Mouse (Mus musculus) embryonic facial prominence, embryonic 14.5 days (tissue): ENCODE data around the gene Hist1h2bq. TPM values are rescaled to one million over a fixed set of nuclear protein-coding genes. Genes with fewer than 3 reads are reported as not detected.
A peak's percentile ranks its signal among the peaks of the same experiment; 100 is the strongest.
"Not testable (repeated sequence)": the region's sequence is repeated elsewhere in the genome, so short reads cannot be mapped to it uniquely, and the experiment has no call there.

Source experiments
- ATAC-seq: fragments of 200-750 bp; cut with Nextera tagmentation; 2 replicates; pipeline ENCODE4 v1.8.0; 2017; ENCODE audit warnings: low read depth, moderate number of reproducible peaks, moderate TSS enrichment
- DNase-seq: peaks from one replicate; pipeline ENCODE4 v3.0.0-alpha.2; 2015; ENCODE audit warnings: low spot score
- H3K27ac ChIP-seq: fragments of 300-500 bp; sonication (generic); replicated peaks from 2 replicates; pipeline ENCODE4 v1.5.1; 2014; ENCODE audit warnings: low read depth, mild to moderate bottlenecking, low read length, moderate library complexity
- H3K27me3 ChIP-seq: fragments of 300-500 bp; sonication (generic); replicated peaks from 2 replicates; pipeline ENCODE4 v1.6.1; 2014; ENCODE audit warnings: low read length; ENCODE audit not compliant: control insufficient read depth, insufficient read depth
- H3K36me3 ChIP-seq: fragments of 300-500 bp; sonication (generic); 2 replicates; pipeline ENCODE4 v1.6.1; 2014; ENCODE audit warnings: low read length, mixed read lengths; ENCODE audit not compliant: control insufficient read depth, insufficient read depth
- H3K4me1 ChIP-seq: fragments of 300-500 bp; sonication (generic); 2 replicates; pipeline ENCODE4 v1.6.1; 2014; ENCODE audit warnings: antibody characterized with exemption, low read length; ENCODE audit not compliant: control insufficient read depth, insufficient read depth
- H3K4me2 ChIP-seq: fragments of 300-500 bp; sonication (generic); 2 replicates; pipeline ENCODE4 v1.6.1; 2014; ENCODE audit warnings: low read depth, mild to moderate bottlenecking, low read length, moderate library complexity, mixed read lengths
- H3K4me3 ChIP-seq: fragments of 300-500 bp; sonication (generic); 2 replicates; pipeline ENCODE4 v1.5.1; 2014; ENCODE audit warnings: low read depth, mild to moderate bottlenecking, low read length
- H3K9ac ChIP-seq: fragments of 300-500 bp; sonication (generic); 2 replicates; pipeline ENCODE4 v1.6.1; 2014; ENCODE audit warnings: low read depth, mild to moderate bottlenecking, low read length, moderate library complexity, mixed read lengths
- H3K9me3 ChIP-seq: fragments of 300-500 bp; sonication (generic); 2 replicates; pipeline ENCODE4 v1.6.1; 2016; ENCODE audit warnings: low read length; ENCODE audit not compliant: control insufficient read depth
- WGBS: fragments of 180-500 bp; shearing (Covaris S2); extraction: QIAGEN DNeasy Blood & Tissue Kit; methylation state at CpG from one replicate; pipeline ENCODE4 v1.1.7; 2014; 5-methylcytosine and 5-hydroxymethylcytosine counted together
- polyA plus RNA-seq: library from polyadenylated mRNA; unstranded; fragments of >200 nt; fragmentation: Nextera tagmentation; extraction: Ambion mirVana; gene quantifications from 2 replicates; pipeline ENCODE4 v1.2.1, GENCODE M21; 2014

The Hist1h2bq gene
- polyA plus RNA-seq, 1 experiment from 2014 or later: 13.6 TPM

GRCm38 (mm10) chr13:21783734-21784161, 26.2 kb downstream of the Hist1h2bq start:
- ATAC-seq (no peak), DNase-seq (peak; percentile 81)
- peak overlapping the region; percentile 89 for H3K27ac ChIP-seq
- H3K4me2 ChIP-seq: peak overlapping the region; percentile 60
- H3K36me3 ChIP-seq: no peaks in the 10 kb centered on the region
- H3K9ac ChIP-seq: peak overlapping the region; percentile 54
- peak overlapping the region; percentile 44 for H3K4me3 ChIP-seq
- 0% methylated on average over 9 of the region's 9 CpGs for WGBS
- H3K9me3 ChIP-seq: no peaks in the 10 kb centered on the region
- H3K27me3 ChIP-seq: no peaks in the 10 kb centered on the region
- H3K4me1 ChIP-seq: peaks cover 34% of the 10 kb centered on the region

GRCm38 (mm10) chr13:21783255-21783617, 26.8 kb downstream of the Hist1h2bq start, which contains the start of gene Hist1h3i:
TSS of gene Hist1h3i (minus strand) at chr13:21783370.
- Histone ChIP-seq H3K4me3 (peak within 1 kb of the TSS; percentile 44), H3K9ac (peak within 1 kb of the TSS; percentile 71), H3K27me3 (no peaks in the 10 kb centered on the region), H3K36me3 (no peaks in the 10 kb centered on the region), H3K4me1 (peaks cover 34% of the 10 kb centered on the region), H3K27ac (peak within 1 kb of the TSS; percentile 90), H3K9me3 (no peaks in the 10 kb centered on the region), H3K4me2 (peak within 1 kb of the TSS; percentile 60)
- ATAC-seq: peak; percentile 70
- WGBS: under 1% methylated on average over 13 of the region's 20 CpGs
- peak; percentile 97 for DNase-seq

- not testable (repeated sequence) for ATAC-seq, H3K9me3 ChIP-seq, H3K36me3 ChIP-seq, H3K27me3 ChIP-seq
- peak overlapping the region; percentile 44 for H3K4me3 ChIP-seq
- WGBS: under 1% methylated on average over 10 of the region's 35 CpGs
- H3K4me1 ChIP-seq: peaks cover 34% of the 10 kb centered on the region
- peak overlapping the region; percentile 90 for H3K27ac ChIP-seq
- H3K9ac ChIP-seq: peak overlapping the region; percentile 71
- peak; percentile 85 for DNase-seq
- peak overlapping the region; percentile 60 for H3K4me2 ChIP-seq
These were observed 27.4 kb downstream of the Hist1h2bq start for GRCm38 (mm10) chr13:21782361-21783254.

- peaks cover 34% of the 10 kb centered on the region for H3K4me1 ChIP-seq
- no peaks in the 10 kb centered on the region for H3K36me3 ChIP-seq
- no peaks in the 10 kb centered on the region for H3K9me3 ChIP-seq
- no peak overlapping the region for H3K9ac ChIP-seq
- peak overlapping the region; percentile 7; the same call in 1 of the 2 replicates for H3K4me2 ChIP-seq
- H3K4me3 ChIP-seq: no peak overlapping the region
- WGBS: 87% methylated on average over 1 of the region's 1 CpGs
- ATAC-seq (no peak), DNase-seq (no peak)
- H3K27me3 ChIP-seq: no peaks in the 10 kb centered on the region
- peak overlapping the region; percentile 97; the same call in 1 of the 2 replicates for H3K27ac ChIP-seq
These were observed 28.4 kb downstream of the Hist1h2bq start for GRCm38 (mm10) chr13:21781639-21782038.

GRCm38 (mm10) chr13:21781021-21781555, 28.9 kb downstream of the Hist1h2bq start:
- no peaks in the 10 kb centered on the region for H3K36me3 ChIP-seq
- 41% methylated on average over 6 of the region's 6 CpGs for WGBS
- no peaks in the 10 kb centered on the region for H3K27me3 ChIP-seq
- H3K9ac ChIP-seq: peak overlapping the region; percentile 87
- ATAC-seq (no peak), DNase-seq (no peak)
- H3K4me3 ChIP-seq: peak overlapping the region; percentile 58
- H3K9me3 ChIP-seq: no peaks in the 10 kb centered on the region
- H3K4me1 ChIP-seq: peaks cover 31% of the 10 kb centered on the region
- H3K27ac ChIP-seq: peak overlapping the region; percentile 97
- peak overlapping the region; percentile 91 for H3K4me2 ChIP-seq

GRCm38 (mm10) chr13:21779767-21780731, 29.9 kb downstream of the Hist1h2bq start, which contains the start of gene Hist1h1b:
TSS of gene Hist1h1b (minus strand) at chr13:21780625.
- Histone ChIP-seq H3K27ac (peak within 1 kb of the TSS; percentile 97), H3K9ac (peak within 1 kb of the TSS; percentile 87), H3K36me3 (no peaks in the 10 kb centered on the region), H3K4me2 (peak within 1 kb of the TSS; percentile 91), H3K4me3 (peak within 1 kb of the TSS; percentile 58), H3K4me1 (peaks cover 27% of the 10 kb centered on the region), H3K9me3 (no peaks in the 10 kb centered on the region), H3K27me3 (no peaks in the 10 kb centered on the region)
- under 1% methylated on average over 44 of the region's 44 CpGs for WGBS
- peak; percentile 92 for DNase-seq
- ATAC-seq: peak; percentile 48

- Histone ChIP-seq H3K4me3 (peak overlapping the region; percentile 58), H3K27ac (peak overlapping the region; percentile 97), H3K9me3 (no peaks in the 10 kb centered on the region), H3K4me2 (peak overlapping the region; percentile 91), H3K36me3 (no peaks in the 10 kb centered on the region), H3K4me1 (peaks cover 22% of the 10 kb centered on the region), H3K9ac (peak overlapping the region; percentile 87), H3K27me3 (no peaks in the 10 kb centered on the region)
- 4% methylated on average over 31 of the region's 33 CpGs for WGBS
- DNase-seq (peak; percentile 98), ATAC-seq (peak; percentile 91)
These were observed 30.9 kb downstream of the Hist1h2bq start for GRCm38 (mm10) chr13:21778814-21779766.
